Mouse (Mus musculus) cortical plate, adult 2 months (tissue): Measurements from ENCODE around the gene Gpr152. TPM values are rescaled to one million over a fixed set of nuclear protein-coding genes. Genes with fewer than 3 reads are reported as not detected.

ENCODE experiments used
- H3K27ac ChIP-seq: fragments of 200-500 bp; 2 replicates; pipeline ENCODE4 v1.5.1; 2012; ENCODE audit warnings: low read length, control low read depth, inconsistent platforms; ENCODE audit not compliant: insufficient read depth
- H3K4me1 ChIP-seq: fragments of 200-500 bp; 2 replicates; pipeline ENCODE4 v1.6.1; 2011; ENCODE audit warnings: low read length; ENCODE audit not compliant: control insufficient read depth, insufficient read depth
- H3K4me3 ChIP-seq: fragments of 200-500 bp; 2 replicates; pipeline ENCODE4 v1.5.1; 2011; ENCODE audit warnings: mild to moderate bottlenecking, low read length, control low read depth; ENCODE audit not compliant: insufficient read depth
- CTCF ChIP-seq: fragments of 200-500 bp; IDR thresholded peaks from 2 replicates; pipeline ENCODE4 v1.5.1; 2011; ENCODE audit warnings: mild to moderate bottlenecking, control low read depth, low read length; ENCODE audit not compliant: insufficient read depth; ENCODE audit errors: extremely low read depth
- POLR2A ChIP-seq: fragments of 200-500 bp; IDR thresholded peaks from 2 replicates; pipeline ENCODE4 v1.6.1; 2011; ENCODE audit warnings: mild to moderate bottlenecking, low read length, control low read depth; ENCODE audit not compliant: insufficient read depth; ENCODE audit errors: extremely low read depth
- polyA plus RNA-seq: library from polyadenylated mRNA; depleted of rRNA; stranded (reverse); fragments of >200 nt; gene quantifications from 2 replicates; pipeline ENCODE4 v1.2.3, GENCODE M21; 2012

The Gpr152 gene
- polyA plus RNA-seq, 1 experiment = 0.04 TPM

- H3K4me3 ChIP-seq = peak overlapping the region; percentile 83
- H3K4me1 ChIP-seq = peaks cover 7% of the 10 kb centered on the region
- 0 out of 2 replicates have a peak overlapping the region, but pooled peaks have one; percentile 44 for H3K27ac ChIP-seq
- TF ChIP-seq POLR2A (no peak), CTCF (no peak)
Measured at GRCm38 (mm10) chr19:4147782-4148490, 8.3 kb downstream of the Gpr152 start.

GRCm38 (mm10) chr19:4148491-4148806 is 8.9 kb downstream of the Gpr152 start, which contains the start of gene Coro1b:
Coro1b (plus strand) TSS chr19:4148619.
- peak; percentile 64; the same call in 1 of the 2 replicates for TF ChIP-seq POLR2A
- TF ChIP-seq CTCF = no peak

DNA sequence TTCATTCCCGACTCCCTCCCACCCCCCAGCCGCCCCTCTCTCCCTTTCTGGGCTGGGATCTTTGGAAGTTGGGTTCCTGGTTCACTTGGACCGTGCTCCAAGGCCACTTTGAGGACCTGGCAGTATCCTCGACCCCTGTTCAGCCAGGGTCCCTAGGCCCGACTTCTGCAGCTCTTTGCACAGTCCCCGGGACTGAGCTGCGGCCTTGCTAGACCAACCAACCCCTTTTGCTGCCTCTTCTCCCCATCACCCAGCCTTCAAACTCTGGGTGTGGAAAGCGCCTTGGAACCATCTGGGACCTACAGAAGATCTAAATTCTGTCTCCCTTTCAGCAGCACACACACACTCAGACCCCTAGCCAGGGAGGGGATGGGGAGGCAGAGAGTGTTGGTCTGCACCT is 9.2 kb downstream of the Gpr152 start:
- H3K4me1 ChIP-seq = peaks cover 7% of the 10 kb centered on the region
- TF ChIP-seq CTCF = no peak
- no peak for TF ChIP-seq POLR2A
- H3K4me3 ChIP-seq = peak overlapping the region; percentile 83
- H3K27ac ChIP-seq = peak overlapping the region; percentile 69

More at GRCm38 (mm10) chr19:4148491-4148806, 8.9 kb downstream of the Gpr152 start, which contains the start of gene Coro1b:
- H3K4me3 ChIP-seq = peak within 1 kb of the TSS; percentile 83
- H3K4me1 ChIP-seq = peaks cover 7% of the 10 kb centered on the region
- peak within 1 kb of the TSS; percentile 69 for H3K27ac ChIP-seq

- Histone ChIP-seq H3K27ac (no peak overlapping the region), H3K4me3 (peak overlapping the region; percentile 83), H3K4me1 (peaks cover 7% of the 10 kb centered on the region)
- no peak for TF ChIP-seq POLR2A
- no peak for TF ChIP-seq CTCF
Measured at GRCm38 (mm10) chr19:4149283-4149682, 9.7 kb downstream of the Gpr152 start.

DNA sequence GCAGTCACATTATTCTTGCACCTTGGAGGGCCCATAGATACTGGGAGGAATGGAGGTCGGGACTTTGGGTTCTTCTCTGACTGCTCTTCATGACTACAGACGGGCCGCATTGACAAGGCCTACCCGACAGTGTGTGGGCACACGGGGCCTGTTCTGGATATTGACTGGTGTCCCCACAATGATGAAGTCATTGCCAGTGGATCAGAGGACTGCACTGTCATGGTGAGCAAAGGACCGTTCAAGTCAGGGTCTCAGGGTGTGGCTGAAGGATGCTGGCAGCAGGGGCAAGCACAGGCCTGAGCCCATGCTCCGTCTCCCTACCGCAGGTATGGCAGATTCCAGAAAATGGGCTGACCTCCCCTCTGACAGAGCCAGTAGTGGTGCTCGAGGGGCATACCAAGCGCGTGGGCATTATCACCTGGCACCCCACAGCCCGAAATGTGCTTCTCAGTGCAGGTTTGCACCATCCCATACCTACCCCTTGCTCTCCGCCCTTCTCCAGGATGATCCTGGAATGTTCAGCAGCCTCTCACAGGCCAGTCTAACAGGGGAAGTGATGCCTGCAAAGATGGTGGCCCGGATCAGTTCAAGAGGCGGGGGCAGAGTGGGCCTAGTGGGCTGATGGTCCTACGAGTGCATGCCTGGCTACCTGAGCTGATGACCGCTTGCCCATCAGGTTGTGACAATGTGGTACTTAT is 10.3 kb downstream of the Gpr152 start:
- Histone ChIP-seq H3K4me3 (no peak overlapping the region; the same call in 1 of the 2 replicates), H3K27ac (no peak overlapping the region), H3K4me1 (peaks cover 7% of the 10 kb centered on the region)
- TF ChIP-seq POLR2A (no peak), CTCF (no peak)

GRCm38 (mm10) chr19:4150567-4151487 is 11.2 kb downstream of the Gpr152 start:
- Histone ChIP-seq H3K27ac (no peak overlapping the region), H3K4me1 (peaks cover 7% of the 10 kb centered on the region), H3K4me3 (no peak overlapping the region)
- TF ChIP-seq CTCF = no peak
- no peak for TF ChIP-seq POLR2A

- H3K4me1 ChIP-seq = peaks cover 7% of the 10 kb centered on the region
- TF ChIP-seq POLR2A (no peak), CTCF (no peak)
- H3K27ac ChIP-seq = no peak overlapping the region
- no peak overlapping the region for H3K4me3 ChIP-seq
Measured at GRCm38 (mm10) chr19:4151488-4151860, 11.9 kb downstream of the Gpr152 start.

GRCm38 (mm10) chr19:4151898-4152297 is 12.3 kb downstream of the Gpr152 start:
- TF ChIP-seq CTCF (no peak), POLR2A (no peak)
- H3K27ac ChIP-seq = no peak overlapping the region
- peaks cover 7% of the 10 kb centered on the region for H3K4me1 ChIP-seq
- H3K4me3 ChIP-seq = no peak overlapping the region

DNA sequence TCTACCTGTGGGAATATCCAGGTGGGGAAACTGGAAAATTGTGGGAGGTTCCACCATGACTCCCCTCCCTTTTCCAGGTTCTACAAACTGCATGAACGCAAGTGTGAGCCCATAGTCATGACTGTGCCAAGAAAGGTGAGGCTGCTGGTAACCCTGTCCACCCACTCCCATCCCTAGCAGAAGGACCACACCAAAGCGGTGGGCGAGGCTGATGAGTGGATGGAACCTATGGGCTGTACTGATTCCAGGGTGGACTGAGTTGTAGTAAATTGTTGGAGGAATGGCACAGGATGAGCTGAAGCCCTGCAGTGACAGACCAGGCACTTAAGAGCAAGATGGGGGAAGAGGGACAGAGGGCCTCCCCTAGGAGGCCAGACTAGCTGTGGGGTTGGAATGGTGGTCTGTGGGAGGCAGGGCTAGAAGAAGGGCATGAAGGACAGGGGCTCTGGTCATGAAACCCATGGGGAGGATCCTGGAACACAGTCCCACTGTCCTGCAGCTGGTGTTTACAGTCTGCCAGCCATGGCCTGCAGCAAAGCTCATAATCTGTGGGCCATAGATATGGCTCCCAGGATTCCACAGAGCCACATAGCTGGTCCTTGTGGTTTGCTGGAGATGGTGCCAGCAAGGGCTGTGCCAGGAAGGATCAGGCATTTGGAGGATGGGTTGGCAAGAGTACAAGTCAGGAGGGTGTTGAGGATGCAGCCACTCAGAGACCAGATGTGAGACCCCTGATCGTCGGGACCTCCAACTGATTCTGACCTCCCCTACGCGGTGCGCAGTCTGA is 13.1 kb downstream of the Gpr152 start:
- Histone ChIP-seq H3K4me3 (no peak overlapping the region), H3K27ac (no peak overlapping the region), H3K4me1 (peaks cover 3% of the 10 kb centered on the region)
- TF ChIP-seq POLR2A (peak; percentile 31; the same call in 1 of the 2 replicates), CTCF (no peak)
